Mouse (Mus musculus) heart, adult 10 weeks (tissue): ENCODE results near the gene Spats1. TPM values are rescaled to one million over a fixed set of nuclear protein-coding genes. Genes with fewer than 3 reads are reported as not detected.

Source experiments
- polyA plus RNA-seq: library from polyadenylated mRNA; stranded (reverse); fragments of 350-450 nt; fragmentation: Illumina TruSeq; extraction: RNeasy Lipid Tissue Mini Kit (QIAGEN cat#74804); gene quantifications from one replicate; pipeline ENCODE4 v1.2.3, GENCODE M21; 2014; ENCODE audit warnings: low read depth, low replicate concordance

Gene Spats1
- polyA plus RNA-seq, result 0.31 TPM

DNA sequence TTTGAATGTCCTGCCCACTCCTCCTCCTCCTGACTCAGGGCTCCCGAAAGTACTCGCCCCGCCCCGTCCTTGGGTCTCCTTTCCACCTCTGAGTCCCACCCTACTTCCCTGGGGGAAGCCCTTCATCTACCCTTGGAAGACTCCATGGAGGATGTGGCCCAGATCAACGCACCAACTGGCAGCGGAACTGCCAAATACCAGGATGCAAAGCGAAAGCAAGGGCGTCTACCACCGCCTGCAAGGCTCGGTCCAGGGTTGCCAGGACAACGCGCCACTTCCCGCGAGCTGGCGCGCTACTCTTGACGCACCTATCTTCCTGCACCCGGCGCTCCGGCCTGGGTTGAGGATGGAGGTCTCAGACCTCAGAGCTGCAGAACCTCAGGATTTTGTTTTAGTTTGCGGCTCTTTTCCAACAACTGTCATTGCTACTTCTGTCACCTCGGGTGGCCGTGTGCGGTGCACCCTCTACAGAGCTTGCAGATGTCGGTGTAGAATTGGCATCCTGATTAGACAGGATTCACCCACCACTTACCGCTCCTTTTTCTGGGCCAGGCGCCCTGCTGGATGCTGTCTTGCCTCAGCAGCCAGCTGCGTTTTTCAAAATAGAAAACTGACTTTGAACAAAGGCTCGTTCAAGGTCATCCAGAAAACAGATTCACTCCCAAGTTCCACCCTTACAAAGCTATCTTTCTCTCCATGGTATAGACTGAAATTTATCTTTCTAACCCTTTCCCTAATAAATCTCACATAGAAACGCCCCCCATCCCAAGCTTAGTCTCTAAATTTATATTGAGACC lies at the start of gene Spats1:
Spats1 (minus strand) TSS at position 747 of the 797 bp plus-strand sequence.

DNA sequence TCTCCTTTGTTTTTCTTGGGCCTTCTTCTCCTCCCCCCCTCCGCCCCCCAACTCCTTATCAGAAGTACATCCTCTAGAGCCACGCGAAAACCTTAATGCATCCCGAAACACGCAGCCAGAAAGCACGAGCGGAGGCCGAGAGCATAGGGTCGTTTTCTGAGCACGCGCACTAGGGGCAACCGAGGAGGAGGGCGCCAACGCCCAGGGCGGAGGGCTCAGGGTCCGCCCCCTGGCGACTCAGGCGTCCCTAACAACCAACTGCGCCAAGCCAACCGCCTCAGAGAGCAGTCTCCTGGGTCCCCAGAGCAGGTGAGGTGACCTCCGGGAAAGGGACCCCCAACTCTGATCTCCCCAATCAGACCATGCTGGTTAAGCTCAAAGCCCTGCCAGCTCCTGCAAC lies 48.0 kb upstream of the Spats1 start, which contains the start of gene Tcte1:
Tcte1 (plus strand) TSS at position 172 of the 400 bp plus-strand sequence.

DNA sequence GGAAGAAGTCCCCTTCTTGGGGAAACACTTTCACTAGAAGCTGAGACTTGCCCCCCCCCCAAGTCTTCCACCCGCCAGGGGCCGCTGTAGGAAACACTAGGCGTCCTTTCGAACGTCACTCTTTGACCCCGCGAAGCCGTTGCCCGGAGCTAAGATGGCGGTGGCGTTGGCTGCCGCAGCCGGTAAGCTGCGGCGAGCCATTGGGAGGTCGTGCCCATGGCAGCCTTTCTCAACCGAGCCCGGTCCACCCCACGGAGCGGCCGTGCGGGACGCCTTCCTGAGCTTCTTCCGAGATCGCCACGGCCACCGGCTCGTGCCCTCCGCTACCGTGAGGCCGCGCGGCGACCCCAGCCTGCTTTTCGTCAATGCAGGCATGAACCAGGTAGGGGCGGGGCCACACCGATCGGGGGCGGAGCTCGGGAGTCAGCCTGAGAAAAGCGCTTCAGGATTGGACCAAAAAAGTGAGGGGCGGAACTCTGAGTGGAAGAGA lies 31.5 kb upstream of the Spats1 start, which contains the start of gene Aars2:
Aars2 (plus strand) TSS at position 142 of the 490 bp plus-strand sequence.

DNA sequence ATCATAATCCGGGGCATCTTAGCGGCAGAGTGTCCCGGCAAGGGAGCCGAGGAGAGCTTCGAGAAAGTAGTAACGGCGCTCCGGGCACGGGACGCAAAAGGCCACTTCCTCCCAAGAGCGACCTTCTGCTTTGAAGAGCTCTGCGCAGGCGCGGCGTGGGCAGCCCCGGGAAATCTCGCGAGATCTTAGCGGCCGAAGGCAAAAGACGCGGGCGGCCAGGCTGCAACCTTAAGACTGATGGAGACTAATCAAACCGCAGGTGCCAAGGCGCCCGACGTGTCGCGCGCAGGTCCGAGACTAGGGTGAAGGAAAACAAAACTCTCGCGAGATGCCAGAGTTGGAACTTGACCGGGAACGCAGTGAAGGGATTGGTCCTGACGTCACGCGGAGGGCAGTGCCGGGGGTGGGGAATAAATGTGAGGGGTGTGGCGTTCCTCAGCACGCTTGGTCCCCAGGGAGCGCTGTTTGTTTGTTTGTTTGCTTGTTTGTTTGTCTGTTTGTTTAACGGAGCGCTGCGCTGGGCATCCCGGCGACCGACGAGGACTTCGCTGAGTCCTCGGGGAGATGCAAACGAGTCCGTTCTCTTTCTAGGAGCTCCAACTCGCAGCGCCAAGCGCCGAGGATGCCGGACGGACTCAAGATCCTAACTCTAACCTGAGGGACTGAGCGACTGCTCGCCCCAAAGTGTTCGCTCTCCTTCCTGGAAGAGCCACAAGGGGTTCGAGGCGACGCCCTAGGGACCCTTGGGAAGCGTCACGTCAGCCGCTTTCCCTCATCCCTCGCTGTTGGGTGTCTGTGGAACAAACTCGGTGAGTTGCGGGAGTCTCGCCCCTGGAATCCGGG lies 41.6 kb downstream of the Spats1 start, which contains the start of gene Cdc5l:
Cdc5l (minus strand) TSS at position 319 of the 843 bp plus-strand sequence.

Other genes starting within 250 kb of the Spats1 start
- gene Cdc5l, start 41.7 kb downstream of the Spats1 start, polyA plus RNA-seq, result 39.8 TPM
- gene Aars2, start 31.4 kb upstream of the Spats1 start, polyA plus RNA-seq, result 18.6 TPM
- not detected for gene Tcte1, start 48.0 kb upstream of the Spats1 start, polyA plus RNA-seq
- gene Tmem151b, start 74.3 kb upstream of the Spats1 start, polyA plus RNA-seq, result not detected
- gene Nfkbie, start 80.3 kb upstream of the Spats1 start, polyA plus RNA-seq, result 1.9 TPM
- gene Slc35b2, start 88.5 kb upstream of the Spats1 start, polyA plus RNA-seq, result 27.8 TPM
- gene Hsp90ab1, start 97.9 kb upstream of the Spats1 start, polyA plus RNA-seq, result 1,229 TPM
- 99.8 TPM for gene Slc29a1, start 124.2 kb upstream of the Spats1 start, polyA plus RNA-seq
- not detected for gene Mymx, start 126.7 kb upstream of the Spats1 start, polyA plus RNA-seq
- gene Capn11, start 183.9 kb upstream of the Spats1 start, polyA plus RNA-seq, result 2.1 TPM
- 140 TPM for gene Mrpl14, start 210.9 kb upstream of the Spats1 start, polyA plus RNA-seq
- gene Tmem63b, start 211.5 kb upstream of the Spats1 start, polyA plus RNA-seq, result 79.9 TPM